Mouse (Mus musculus) CH12.LX (cell line): ENCODE measurements at regions not wholly inside any gene's neighbourhood (a gene's known extent, or its start where the extent isn't known, plus 50 kb on each side); places are given as distances from the start of the nearest gene placed in this dataset.

Experiments
- CTCF ChIP-seq, 2 experiments: IDR thresholded peaks in 1 of 2; conservative IDR thresholded peaks in 1 of 2; 2 replicates each; pipeline ENCODE4 v1.5.1; 2011 to 2012; ENCODE audit warnings: low read depth in 2 of 2, low read length in 2 of 2, improper control_type of control experiment in 1 of 2, inconsistent platforms in 1 of 2, mild to moderate bottlenecking in 1 of 2, moderate library complexity in 1 of 2
- E2F4 ChIP-seq: IDR thresholded peaks from 2 replicates; pipeline ENCODE4 v1.6.1; 2011; ENCODE audit warnings: low read depth, low read length, improper control_type of control experiment; ENCODE audit not compliant: insufficient replicate concordance
- EP300 ChIP-seq: IDR thresholded peaks from 2 replicates; pipeline ENCODE4 v1.6.1; 2011; ENCODE audit warnings: low read length, improper control_type of control experiment
- HCFC1 ChIP-seq: IDR thresholded peaks from 2 replicates; pipeline ENCODE4 v1.6.1; 2012; ENCODE audit warnings: low read depth, mild to moderate bottlenecking, inconsistent platforms, low read length, improper control_type of control experiment
- JUND ChIP-seq: conservative IDR thresholded peaks from 2 replicates; pipeline ENCODE4 v1.6.1; 2011; ENCODE audit warnings: low read depth, low read length, improper control_type of control experiment
- POLR2A ChIP-seq: IDR thresholded peaks from 2 replicates; pipeline ENCODE4 v1.6.1; 2011; ENCODE audit warnings: low read depth, mild to moderate bottlenecking, improper control_type of control experiment, low read length
- RCOR1 ChIP-seq: conservative IDR thresholded peaks from 2 replicates; pipeline ENCODE4 v1.6.1; 2012; ENCODE audit warnings: low read depth, mild to moderate bottlenecking, inconsistent platforms, low read length, improper control_type of control experiment
- USF1 ChIP-seq: IDR thresholded peaks from 2 replicates; pipeline ENCODE4 v1.6.1; 2014; ENCODE audit warnings: low read depth, mild to moderate bottlenecking, inconsistent platforms, low read length, improper control_type of control experiment
- USF2 ChIP-seq: conservative IDR thresholded peaks from 2 replicates; pipeline ENCODE4 v1.6.1; 2011; ENCODE audit warnings: low read depth, low read length, improper control_type of control experiment
- ZKSCAN1 ChIP-seq: IDR thresholded peaks from 2 replicates; pipeline ENCODE4 v1.6.1; 2012; ENCODE audit warnings: low read depth, inconsistent platforms, low read length, improper control_type of control experiment, borderline replicate concordance
- ZNF384 ChIP-seq: IDR thresholded peaks from 2 replicates; pipeline ENCODE4 v1.6.1; 2012; ENCODE audit warnings: low read depth, low read length, improper control_type of control experiment, inconsistent platforms

- no peak for TF ChIP-seq ZNF384
- TF ChIP-seq POLR2A = no peak
- no peak for TF ChIP-seq RCOR1
- TF ChIP-seq E2F4 = no peak
- no peak for TF ChIP-seq ZKSCAN1
- no peak for TF ChIP-seq CTCF (conservative IDR thresholded peaks at IDR 0.05 in 1 of 2, IDR thresholded peaks at IDR 0.05 in 1 of 2; ENCODE audit: low read depth in 2 of 2, low read length in 2 of 2)
- TF ChIP-seq JUND = no peak
- no peak for TF ChIP-seq EP300
- no peak for TF ChIP-seq USF2
- no peak for TF ChIP-seq USF1
- TF ChIP-seq HCFC1 = no peak
Measured at GRCm38 (mm10) chr15:10818216-10818615, 103.8 kb upstream of the Rai14 start.
